Mouse (Mus musculus) midbrain, embryonic 11.5 days (tissue): Measurements from ENCODE around the gene Hist1h2bh. TPM values are rescaled to one million over a fixed set of nuclear protein-coding genes. Genes with fewer than 3 reads are reported as not detected.
"Not testable (repeated sequence)": the region's sequence is repeated elsewhere in the genome, so short reads cannot be mapped to it uniquely, and the experiment has no call there.

Experiments used
- ATAC-seq: fragments of 200-750 bp; cut with Nextera tagmentation; 2 replicates; pipeline ENCODE4 v1.8.0; 2017; ENCODE audit warnings: moderate TSS enrichment, moderate library complexity; ENCODE audit not compliant: low FRiP score
- DNase-seq: peaks from one replicate; pipeline ENCODE4 v3.0.0; 2015; ENCODE audit warnings: low spot score; ENCODE audit errors: missing footprints
- H3K27ac ChIP-seq: fragments of 300-500 bp; sonication (generic); 2 replicates; pipeline ENCODE4 v1.5.1; 2014; ENCODE audit warnings: low read depth, low read length
- H3K27me3 ChIP-seq: fragments of 300-500 bp; sonication (generic); 2 replicates; pipeline ENCODE4 v1.6.1; 2014; ENCODE audit warnings: mild to moderate bottlenecking, low read length, moderate library complexity, mixed read lengths; ENCODE audit not compliant: control insufficient read depth, insufficient read depth
- H3K36me3 ChIP-seq: fragments of 300-500 bp; sonication (generic); 2 replicates; pipeline ENCODE4 v1.6.1; 2014; ENCODE audit warnings: mild to moderate bottlenecking, low read length, moderate library complexity, mixed read lengths; ENCODE audit not compliant: control insufficient read depth, insufficient read depth
- H3K4me1 ChIP-seq: fragments of 300-500 bp; sonication (generic); 2 replicates; pipeline ENCODE4 v1.6.1; 2014; ENCODE audit warnings: low read length; ENCODE audit not compliant: control insufficient read depth, insufficient read depth
- H3K4me2 ChIP-seq: fragments of 300-500 bp; sonication (generic); 2 replicates; pipeline ENCODE4 v1.6.1; 2014; ENCODE audit warnings: mild to moderate bottlenecking, moderate library complexity
- H3K4me3 ChIP-seq: fragments of 300-500 bp; sonication (generic); 2 replicates; pipeline ENCODE4 v1.5.1; 2014; ENCODE audit warnings: low read depth, low read length
- H3K9ac ChIP-seq: fragments of 300-500 bp; sonication (generic); 2 replicates; pipeline ENCODE4 v1.6.1; 2014; ENCODE audit warnings: low read length
- H3K9me3 ChIP-seq: fragments of 300-500 bp; sonication (generic); 2 replicates; pipeline ENCODE4 v1.6.1; 2016; ENCODE audit warnings: low read length; ENCODE audit not compliant: control insufficient read depth
- WGBS: fragments of 180-500 bp; shearing (Covaris S2); extraction: QIAGEN DNeasy Blood & Tissue Kit; methylation state at CpG from one replicate; pipeline ENCODE4 v1.1.7; 2014; 5-methylcytosine and 5-hydroxymethylcytosine counted together
- polyA plus RNA-seq: library from polyadenylated mRNA; unstranded; fragments of >200 nt; fragmentation: Nextera tagmentation; extraction: Ambion mirVana; gene quantifications from 2 replicates; pipeline ENCODE4 v1.2.1, GENCODE M21; 2014

The Hist1h2bh gene
- polyA plus RNA-seq, 1 experiment from 2014 or later: 0.44 TPM

GRCm38 (mm10) chr13:23535137-23536075 lies 7.8 kb downstream of the Hist1h2bh start, which contains the start of gene Hist1h3g:
TSS of gene Hist1h3g (plus strand) at chr13:23535422.
- Histone ChIP-seq H3K9ac (peak within 1 kb of the TSS; percentile 69), H3K4me1 (peaks cover 16% of the 10 kb centered on the region), H3K4me2 (peak within 1 kb of the TSS; percentile 45), H3K4me3 (peak within 1 kb of the TSS; percentile 48), H3K27ac (peak within 1 kb of the TSS; percentile 98)
- not testable (repeated sequence) for H3K36me3 ChIP-seq, H3K9me3 ChIP-seq, H3K27me3 ChIP-seq
- DNase-seq (peak; percentile 98), ATAC-seq (peak; percentile 92)
- WGBS: under 1% methylated on average over 48 of the region's 62 CpGs

GRCm38 (mm10) chr13:23534368-23535131 lies 8.6 kb downstream of the Hist1h2bh start:
- peak overlapping the region; percentile 66 for H3K9ac ChIP-seq
- peak overlapping the region; percentile 45 for H3K4me2 ChIP-seq
- H3K4me1 ChIP-seq: peaks cover 16% of the 10 kb centered on the region
- no peaks in the 10 kb centered on the region for H3K9me3 ChIP-seq
- WGBS: under 1% methylated on average over 15 of the region's 15 CpGs
- peak overlapping the region; percentile 48 for H3K4me3 ChIP-seq
- peak overlapping the region; percentile 98 for H3K27ac ChIP-seq
- DNase-seq: peak; percentile 97
- H3K27me3 ChIP-seq: no peaks in the 10 kb centered on the region
- ATAC-seq: peak; percentile 10
- no peaks in the 10 kb centered on the region for H3K36me3 ChIP-seq

- peak within 1 kb of the TSS; percentile 45 for H3K4me2 ChIP-seq
- peak; percentile 94 for DNase-seq
- H3K27me3 ChIP-seq, H3K36me3 ChIP-seq, H3K9me3 ChIP-seq: not testable (repeated sequence)
- under 1% methylated on average over 22 of the region's 53 CpGs for WGBS
- peak within 1 kb of the TSS; percentile 66 for H3K9ac ChIP-seq
- peaks cover 19% of the 10 kb centered on the region for H3K4me1 ChIP-seq
- H3K4me3 ChIP-seq: peak within 1 kb of the TSS; percentile 48
- ATAC-seq: peak; percentile 64
- peak within 1 kb of the TSS; percentile 98 for H3K27ac ChIP-seq
These were observed 9.4 kb downstream of the Hist1h2bh start, which contains the start of gene Hist1h2af for GRCm38 (mm10) chr13:23533560-23534367. TSS of gene Hist1h2af (plus strand) at chr13:23533906.

- WGBS: 23% methylated on average over 9 of the region's 9 CpGs
- H3K9ac ChIP-seq: peak overlapping the region; percentile 86
- no peaks in the 10 kb centered on the region for H3K9me3 ChIP-seq
- ATAC-seq: no peak
- H3K4me3 ChIP-seq: peak overlapping the region; percentile 45
- no peaks in the 10 kb centered on the region for H3K36me3 ChIP-seq
- H3K27me3 ChIP-seq: no peaks in the 10 kb centered on the region
- H3K27ac ChIP-seq: peak overlapping the region; percentile 98
- H3K4me1 ChIP-seq: peaks cover 19% of the 10 kb centered on the region
- peak overlapping the region; percentile 45 for H3K4me2 ChIP-seq
- peak; percentile 91 for DNase-seq
These were observed 10.7 kb downstream of the Hist1h2bh start for GRCm38 (mm10) chr13:23532262-23533075.

GRCm38 (mm10) chr13:23530901-23531875 lies 12.0 kb downstream of the Hist1h2bh start, which contains the start of gene Hist1h4h:
TSS of gene Hist1h4h (plus strand) at chr13:23531050.
- no peaks in the 10 kb centered on the region for H3K27me3 ChIP-seq
- DNase-seq (peak; percentile 99), ATAC-seq (peak; percentile 75)
- peak within 1 kb of the TSS; percentile 45 for H3K4me2 ChIP-seq
- H3K4me1 ChIP-seq: peaks cover 11% of the 10 kb centered on the region
- WGBS: under 1% methylated on average over 57 of the region's 70 CpGs
- H3K9me3 ChIP-seq: no peaks in the 10 kb centered on the region
- peak within 1 kb of the TSS; percentile 98 for H3K27ac ChIP-seq
- peak within 1 kb of the TSS; percentile 86 for H3K9ac ChIP-seq
- peak within 1 kb of the TSS; percentile 45 for H3K4me3 ChIP-seq
- H3K36me3 ChIP-seq: no peaks in the 10 kb centered on the region

GRCm38 (mm10) chr13:23530181-23530900 lies 12.9 kb downstream of the Hist1h2bh start:
- peak overlapping the region; percentile 86 for H3K9ac ChIP-seq
- DNase-seq (peak; percentile 97), ATAC-seq (no peak)
- no peaks in the 10 kb centered on the region for H3K27me3 ChIP-seq
- no peaks in the 10 kb centered on the region for H3K36me3 ChIP-seq
- peak overlapping the region; percentile 45 for H3K4me3 ChIP-seq
- H3K4me2 ChIP-seq: peak overlapping the region; percentile 45
- under 1% methylated on average over 20 of the region's 20 CpGs for WGBS
- peaks cover 10% of the 10 kb centered on the region; the same call in 1 of the 2 replicates for H3K4me1 ChIP-seq
- peak overlapping the region; percentile 98 for H3K27ac ChIP-seq
- no peaks in the 10 kb centered on the region for H3K9me3 ChIP-seq
